Mouse (Mus musculus): ENCODE results near the gene Sema4g.

Sema4g gene

GRCm38 (mm10) chr19:45048644-45049365 lies 59.9 kb downstream of the Sema4g start:
- no peak for DNase-seq (ENCODE audit: low spot score in 2 of 2)

- DNase-seq (ENCODE audit: low spot score in 2 of 2) = no peak
These were observed 60.6 kb downstream of the Sema4g start for GRCm38 (mm10) chr19:45049523-45049922.
